Mouse (Mus musculus): ENCODE results near the gene Tubgcp2. TPM values are rescaled to one million over a fixed set of nuclear protein-coding genes. Genes with fewer than 3 reads are reported as not detected.

Gene Tubgcp2
- polyA plus RNA-seq, 1 experiment from 2014 or later, result 75.6 TPM

DNA sequence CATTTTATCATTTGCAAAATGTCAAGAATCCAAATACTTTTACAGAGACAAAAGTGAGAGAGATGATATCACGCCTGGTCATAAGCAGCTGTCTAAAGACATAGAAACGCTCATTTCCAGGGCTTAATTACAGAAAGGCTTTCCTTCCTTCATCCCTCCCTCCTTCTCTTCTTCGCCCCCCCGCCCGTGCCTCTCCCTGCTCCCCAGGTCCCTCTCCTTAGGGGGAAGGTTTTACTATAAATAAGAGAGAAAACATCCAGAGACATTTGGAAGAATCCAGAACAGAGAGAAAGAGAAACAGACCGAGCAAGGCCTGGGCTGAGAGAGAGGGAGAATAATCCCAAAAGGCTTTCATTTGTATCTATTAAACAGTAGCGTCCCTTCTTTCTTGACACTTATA is 1.0 kb downstream of the Tubgcp2 start:
- 24% methylated on average over 7 of the region's 7 CpGs for WGBS
- H3K4me2 ChIP-seq, result peak overlapping the region; percentile 88
- ATAC-seq (ENCODE audit: low FRiP score), result no peak
- H3K27ac ChIP-seq, result peak overlapping the region; percentile 92; the same call in 1 of the 2 replicates
- H3K9me3 ChIP-seq, result no peaks in the 10 kb centered on the region
- H3K27me3 ChIP-seq, result 0 out of 2 replicates have a peak, but pooled peaks cover 4% of the 10 kb centered on the region
- peaks cover 26% of the 10 kb centered on the region for H3K4me1 ChIP-seq
- peak overlapping the region; percentile 86 for H3K4me3 ChIP-seq (replicated peaks)
- peaks cover 47% of the 10 kb centered on the region for H3K36me3 ChIP-seq (replicated peaks)
- H3K9ac ChIP-seq, result peak overlapping the region; percentile 80

GRCm38 (mm10) chr7:140033386-140033785 is 3.1 kb downstream of the Tubgcp2 start:
- H3K36me3 ChIP-seq (replicated peaks), result peaks cover 54% of the 10 kb centered on the region
- no peak overlapping the region for H3K4me2 ChIP-seq
- 94% methylated on average over 9 of the region's 9 CpGs for WGBS

DNA sequence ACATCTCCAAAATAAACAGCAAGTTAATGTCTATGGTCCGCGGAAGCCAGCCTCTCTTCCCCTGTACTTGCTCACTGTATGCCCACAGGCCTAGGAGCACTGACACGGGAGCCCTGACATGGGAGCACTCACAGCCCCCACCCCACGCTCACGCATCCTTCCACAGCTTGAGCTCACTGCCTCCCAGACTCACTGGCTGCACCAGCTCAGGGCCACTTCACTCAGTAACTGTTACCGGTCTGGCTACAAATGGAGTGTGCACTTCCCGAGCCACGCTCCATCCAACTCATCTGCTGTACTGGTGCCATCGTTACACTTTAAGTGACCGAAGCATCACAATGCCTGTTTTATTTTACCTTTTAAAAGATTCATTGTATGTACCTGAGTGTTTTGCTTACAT is 4.1 kb downstream of the Tubgcp2 start:
- H3K4me1 ChIP-seq, result peaks cover 24% of the 10 kb centered on the region
- 0 out of 2 replicates have a peak, but pooled peaks cover under 1% of the 10 kb centered on the region for H3K27me3 ChIP-seq
- no peak overlapping the region for H3K4me2 ChIP-seq
- peaks cover 59% of the 10 kb centered on the region for H3K36me3 ChIP-seq (replicated peaks)
- H3K9ac ChIP-seq, result no peak overlapping the region
- WGBS, result 96% methylated on average over 10 of the region's 10 CpGs
- H3K4me3 ChIP-seq (replicated peaks), result no peak overlapping the region
- ATAC-seq (ENCODE audit: low FRiP score), result no peak
- no peaks in the 10 kb centered on the region for H3K9me3 ChIP-seq
- no peak overlapping the region for H3K27ac ChIP-seq

More at GRCm38 (mm10) chr7:140033386-140033785, 3.1 kb downstream of the Tubgcp2 start:
- no peak overlapping the region for H3K4me3 ChIP-seq (replicated peaks)
- H3K9ac ChIP-seq, result no peak overlapping the region
- no peaks in the 10 kb centered on the region for H3K9me3 ChIP-seq
- ATAC-seq (ENCODE audit: low FRiP score), result no peak
- H3K4me1 ChIP-seq, result peaks cover 26% of the 10 kb centered on the region
- H3K27ac ChIP-seq, result no peak overlapping the region
- 0 out of 2 replicates have a peak, but pooled peaks cover 4% of the 10 kb centered on the region for H3K27me3 ChIP-seq

- H3K4me2 ChIP-seq, result no peak overlapping the region
- H3K27me3 ChIP-seq, result no peaks in the 10 kb centered on the region
- H3K4me3 ChIP-seq (replicated peaks), result no peak overlapping the region
- H3K9ac ChIP-seq, result no peak overlapping the region
- H3K4me1 ChIP-seq, result peaks cover 18% of the 10 kb centered on the region
- no peaks in the 10 kb centered on the region for H3K9me3 ChIP-seq
- 96% methylated on average over 12 of the region's 12 CpGs for WGBS
- peaks cover 59% of the 10 kb centered on the region for H3K36me3 ChIP-seq (replicated peaks)
- no peak overlapping the region for H3K27ac ChIP-seq
- no peak for ATAC-seq (ENCODE audit: low FRiP score)
Observed at GRCm38 (mm10) chr7:140031771-140032170, 4.7 kb downstream of the Tubgcp2 start.

DNA sequence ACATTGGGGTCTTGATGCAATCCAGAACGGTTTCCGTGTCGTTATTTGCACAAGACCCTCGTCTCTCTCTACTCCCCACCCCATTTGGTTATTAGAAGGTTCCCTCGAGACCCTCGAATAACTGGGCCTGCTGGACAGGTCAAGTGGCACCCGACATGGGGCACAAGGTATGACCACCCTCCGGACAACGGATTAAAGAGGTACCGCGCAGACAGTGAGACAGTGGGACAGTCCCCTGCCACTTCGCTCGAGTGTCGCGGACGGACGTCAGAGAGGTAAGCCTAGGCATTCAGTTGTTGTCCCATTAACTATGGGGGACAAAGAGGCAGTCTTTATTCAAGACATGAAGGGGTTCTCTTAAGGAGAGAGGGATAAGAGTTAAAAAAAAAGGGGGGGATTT is 25.1 kb downstream of the Tubgcp2 start:
- H3K36me3 ChIP-seq (replicated peaks), result peaks cover 38% of the 10 kb centered on the region
- H3K9ac ChIP-seq, result no peak overlapping the region
- H3K27me3 ChIP-seq, result no peaks in the 10 kb centered on the region
- H3K4me2 ChIP-seq, result no peak overlapping the region
- ATAC-seq (ENCODE audit: low FRiP score), result no peak
- H3K27ac ChIP-seq, result no peak overlapping the region
- H3K9me3 ChIP-seq, result no peaks in the 10 kb centered on the region
- WGBS, result 95% methylated on average over 17 of the region's 17 CpGs
- H3K4me3 ChIP-seq (replicated peaks), result no peak overlapping the region
- H3K4me1 ChIP-seq, result no peaks in the 10 kb centered on the region

DNA sequence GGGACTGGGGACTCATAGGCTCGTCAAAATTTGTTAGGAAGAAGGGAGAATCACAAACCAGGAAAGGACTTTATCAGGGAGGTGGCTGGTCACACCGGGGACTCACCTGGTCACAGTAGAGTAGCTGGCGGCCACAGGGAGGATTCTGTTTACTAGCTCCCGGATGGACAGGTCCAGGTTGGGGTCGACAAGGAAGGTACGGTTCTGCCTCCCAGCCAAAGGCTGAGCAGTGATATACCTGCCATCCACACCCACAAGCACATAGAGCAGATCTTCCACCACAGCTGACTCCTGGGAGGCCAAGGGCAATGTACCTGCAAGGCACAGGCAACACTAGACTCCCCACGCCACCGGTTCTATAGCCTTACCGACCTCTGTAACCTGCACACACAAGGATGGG is 28.7 kb downstream of the Tubgcp2 start:
- no peak for ATAC-seq (ENCODE audit: low FRiP score)
- WGBS, result 96% methylated on average over 9 of the region's 9 CpGs
- H3K4me1 ChIP-seq, result no peaks in the 10 kb centered on the region
- H3K4me2 ChIP-seq, result no peak overlapping the region
- H3K9ac ChIP-seq, result no peak overlapping the region
- H3K36me3 ChIP-seq (replicated peaks), result peaks cover 64% of the 10 kb centered on the region
- H3K9me3 ChIP-seq, result no peaks in the 10 kb centered on the region
- no peak overlapping the region for H3K27ac ChIP-seq
- no peak overlapping the region for H3K4me3 ChIP-seq (replicated peaks)
- no peaks in the 10 kb centered on the region for H3K27me3 ChIP-seq

DNA sequence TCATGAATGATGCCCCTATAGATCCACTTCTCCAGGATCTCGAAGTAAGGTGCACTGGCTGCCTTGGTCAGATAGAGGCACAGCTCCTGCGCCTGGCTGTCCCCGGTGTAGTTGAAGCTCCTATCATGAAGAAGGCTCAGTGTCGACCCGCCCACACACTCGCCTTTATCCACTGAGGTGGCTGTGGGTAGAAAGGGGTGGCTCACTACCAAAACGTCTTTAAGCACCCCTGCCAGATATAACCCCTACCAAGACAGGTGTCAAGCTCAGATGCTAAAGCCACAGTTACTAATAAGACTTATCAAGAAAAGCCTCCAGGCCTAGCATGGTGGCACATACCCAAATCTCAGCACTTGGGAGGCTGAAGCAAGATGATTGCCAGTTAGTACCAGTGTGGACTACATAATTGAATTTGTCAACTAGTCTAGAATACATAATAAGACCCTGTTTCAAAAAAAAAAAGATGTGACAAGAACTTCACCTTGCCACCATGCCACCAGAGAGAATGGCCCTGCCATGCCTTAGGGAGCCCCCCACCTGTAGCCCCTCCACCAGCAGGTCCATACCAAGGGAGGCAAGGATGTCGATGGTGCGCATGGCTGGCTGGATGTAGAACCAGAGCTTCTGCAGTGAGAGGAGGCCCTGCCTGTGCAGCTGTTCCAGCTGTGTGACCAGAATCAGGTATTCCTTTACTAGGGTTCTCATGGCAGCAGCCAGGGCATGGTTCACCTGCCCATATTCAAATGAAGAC is 29.4 kb downstream of the Tubgcp2 start:
- WGBS, result 90% methylated on average over 9 of the region's 9 CpGs
- H3K4me2 ChIP-seq, result no peak overlapping the region
- H3K27ac ChIP-seq, result no peak overlapping the region
- no peaks in the 10 kb centered on the region for H3K4me1 ChIP-seq
- H3K9ac ChIP-seq, result no peak overlapping the region
- no peak for ATAC-seq (ENCODE audit: low FRiP score)
- H3K4me3 ChIP-seq (replicated peaks), result no peak overlapping the region
- no peaks in the 10 kb centered on the region for H3K9me3 ChIP-seq
- no peaks in the 10 kb centered on the region for H3K27me3 ChIP-seq
- peaks cover 71% of the 10 kb centered on the region for H3K36me3 ChIP-seq (replicated peaks)

DNA sequence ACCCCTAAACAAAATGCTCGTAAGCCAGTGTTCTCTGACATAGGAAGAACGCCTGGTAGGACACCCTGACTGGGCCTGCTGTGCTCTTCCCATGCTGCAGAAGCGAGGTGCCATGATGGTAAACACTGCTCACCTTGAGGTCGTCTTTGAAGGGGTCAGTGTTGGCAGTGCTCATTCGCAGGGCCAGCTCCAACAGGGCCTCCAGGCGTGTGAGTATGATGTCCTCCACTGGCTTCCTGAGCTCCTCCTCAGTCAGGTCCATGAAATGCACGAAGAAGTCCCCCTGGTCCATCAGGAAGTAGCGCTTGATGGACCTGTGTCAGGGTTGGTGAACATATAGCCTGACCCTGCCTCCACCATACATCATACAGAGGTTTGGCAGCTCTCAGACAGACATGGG is 31.8 kb downstream of the Tubgcp2 start:
- WGBS, result 92% methylated on average over 8 of the region's 8 CpGs
- ATAC-seq (ENCODE audit: low FRiP score), result no peak
- Histone ChIP-seq H3K27ac (no peak overlapping the region), H3K4me2 (no peak overlapping the region), H3K4me1 (no peaks in the 10 kb centered on the region), H3K9ac (no peak overlapping the region), H3K4me3 (replicated peaks) (no peak overlapping the region), H3K27me3 (no peaks in the 10 kb centered on the region), H3K36me3 (replicated peaks) (peaks cover 80% of the 10 kb centered on the region), H3K9me3 (no peaks in the 10 kb centered on the region)

GRCm38 (mm10) chr7:140001086-140001740 is 35.3 kb downstream of the Tubgcp2 start:
- no peak overlapping the region for H3K27ac ChIP-seq
- no peaks in the 10 kb centered on the region for H3K9me3 ChIP-seq
- peaks cover 95% of the 10 kb centered on the region for H3K36me3 ChIP-seq (replicated peaks)
- H3K27me3 ChIP-seq, result no peaks in the 10 kb centered on the region
- no peaks in the 10 kb centered on the region for H3K4me1 ChIP-seq
- no peak overlapping the region for H3K9ac ChIP-seq
- WGBS, result 51% methylated on average over 12 of the region's 12 CpGs
- no peak for ATAC-seq (ENCODE audit: low FRiP score)
- no peak overlapping the region for H3K4me2 ChIP-seq
- H3K4me3 ChIP-seq (replicated peaks), result no peak overlapping the region

DNA sequence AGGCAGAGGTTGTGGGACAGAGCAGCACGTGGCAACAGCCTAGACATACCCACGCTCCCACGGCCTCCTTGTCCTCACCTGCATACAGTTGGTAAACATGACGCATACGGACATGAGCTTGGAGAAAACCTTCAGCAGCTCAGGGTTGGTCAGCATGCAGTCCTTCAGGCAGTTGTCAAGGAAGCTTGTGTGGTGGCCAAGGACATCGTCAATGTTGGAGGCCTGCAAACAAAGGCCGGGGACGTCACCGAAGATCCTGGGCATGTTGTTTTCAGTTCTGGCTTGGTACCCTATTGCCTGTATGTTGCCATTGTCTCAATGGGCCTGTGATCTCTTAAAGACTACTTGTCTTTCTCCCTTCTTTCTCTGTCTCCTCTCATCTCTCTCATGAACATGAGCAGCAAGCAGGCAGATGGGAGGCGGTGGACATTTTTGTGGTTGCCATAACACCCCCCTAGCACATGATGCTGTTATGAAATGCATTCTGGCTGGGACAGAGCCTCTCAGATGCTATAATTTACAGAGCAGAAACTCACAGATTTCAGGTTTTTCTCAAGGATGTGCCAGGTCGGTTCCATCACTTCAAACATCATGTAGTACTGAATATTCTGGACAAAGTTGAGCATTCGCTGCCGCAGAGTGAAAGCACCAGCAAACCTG is 37.6 kb downstream of the Tubgcp2 start:
- peaks cover 83% of the 10 kb centered on the region for H3K36me3 ChIP-seq (replicated peaks)
- WGBS, result 94% methylated on average over 13 of the region's 13 CpGs

DNA sequence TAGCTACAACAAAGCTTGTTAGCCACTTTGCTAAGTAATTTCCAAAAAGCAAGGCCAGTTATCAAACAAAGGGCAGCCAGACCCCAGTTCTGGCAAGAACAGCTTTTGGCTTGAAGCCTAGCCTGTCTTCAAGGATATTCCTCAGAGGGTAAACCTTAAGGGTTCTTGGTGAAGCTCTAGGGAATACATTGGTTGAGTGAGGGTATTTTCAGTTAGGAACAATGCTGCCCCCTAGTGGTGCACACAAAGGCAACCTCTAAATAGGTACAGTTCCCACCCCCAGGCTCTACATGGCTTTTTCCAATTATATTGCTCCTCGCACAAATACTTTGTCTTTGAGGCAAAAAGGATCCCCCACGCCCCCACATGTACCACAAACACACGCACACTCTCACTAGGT is 41.8 kb downstream of the Tubgcp2 start:
- Histone ChIP-seq H3K36me3 (replicated peaks) (peaks cover 46% of the 10 kb centered on the region), H3K9ac (no peak overlapping the region), H3K4me2 (no peak overlapping the region), H3K27me3 (no peaks in the 10 kb centered on the region), H3K4me1 (no peaks in the 10 kb centered on the region), H3K27ac (no peak overlapping the region), H3K9me3 (no peaks in the 10 kb centered on the region), H3K4me3 (replicated peaks) (no peak overlapping the region)
- 22% methylated on average over 3 of the region's 3 CpGs for WGBS
- ATAC-seq (ENCODE audit: low FRiP score), result 0 out of 2 replicates have a peak, but pooled peaks have one; percentile 27

More for the DNA sequence above, 37.6 kb downstream of the Tubgcp2 start:
- Histone ChIP-seq H3K9ac (no peak overlapping the region), H3K9me3 (no peaks in the 10 kb centered on the region), H3K27ac (no peak overlapping the region), H3K4me3 (replicated peaks) (no peak overlapping the region), H3K4me2 (no peak overlapping the region), H3K4me1 (no peaks in the 10 kb centered on the region), H3K27me3 (no peaks in the 10 kb centered on the region)
- ATAC-seq (ENCODE audit: low FRiP score), result no peak

- Histone ChIP-seq H3K27me3 (no peaks in the 10 kb centered on the region), H3K9ac (no peak overlapping the region), H3K36me3 (replicated peaks) (peaks cover 41% of the 10 kb centered on the region), H3K4me3 (replicated peaks) (no peak overlapping the region), H3K4me2 (no peak overlapping the region), H3K9me3 (no peaks in the 10 kb centered on the region), H3K4me1 (no peaks in the 10 kb centered on the region), H3K27ac (no peak overlapping the region)
- no peak for ATAC-seq (ENCODE audit: low FRiP score)
- WGBS, result 79% methylated on average over 4 of the region's 4 CpGs
Observed at GRCm38 (mm10) chr7:139994202-139994601, 42.3 kb downstream of the Tubgcp2 start.
